Mouse (Mus musculus) left cerebral cortex, adult 18-20 months (tissue): ENCODE results near the gene Pde10a. TPM values are rescaled to one million over a fixed set of nuclear protein-coding genes. Genes with fewer than 3 reads are reported as not detected.

Source experiments
- DNase-seq, 2 experiments: peaks; one replicate each; pipeline ENCODE4 v3.0.0; 2021 to 2022; ENCODE audit warnings: low spot score in 2 of 2, mixed read lengths in 1 of 2
- total RNA-seq, 2 experiments: library from RNA; stranded (reverse); gene quantifications; 2 replicates each; pipeline ENCODE4 v1.2.3; 2021

Pde10a gene
- total RNA-seq, 2 experiments from 2014 or later, result 82.9 to 134 TPM

GRCm38 (mm10) chr17:8871997-8872593, 346.9 kb downstream of the Pde10a start:
- DNase-seq, result no peak

GRCm38 (mm10) chr17:8872611-8873010, 347.4 kb downstream of the Pde10a start:
- DNase-seq, result no peak

GRCm38 (mm10) chr17:8878056-8878455, 352.9 kb downstream of the Pde10a start:
- no peak for DNase-seq

GRCm38 (mm10) chr17:8881711-8882110, 356.5 kb downstream of the Pde10a start:
- no peak for DNase-seq

GRCm38 (mm10) chr17:8884691-8885090, 359.5 kb downstream of the Pde10a start:
- DNase-seq, result no peak

- DNase-seq, result no peak
These were observed 360.7 kb downstream of the Pde10a start for GRCm38 (mm10) chr17:8885830-8886229.

GRCm38 (mm10) chr17:8888105-8888504, 362.9 kb downstream of the Pde10a start:
- DNase-seq, result no peak

GRCm38 (mm10) chr17:8888639-8889038, 363.5 kb downstream of the Pde10a start:
- DNase-seq, result no peak

- no peak for DNase-seq
These were observed 367.2 kb downstream of the Pde10a start for GRCm38 (mm10) chr17:8892193-8892985.

GRCm38 (mm10) chr17:8895991-8896390, 370.8 kb downstream of the Pde10a start:
- no peak for DNase-seq

GRCm38 (mm10) chr17:8897749-8898148, 372.6 kb downstream of the Pde10a start:
- no peak for DNase-seq

GRCm38 (mm10) chr17:8898221-8898620, 373.0 kb downstream of the Pde10a start:
- no peak for DNase-seq

GRCm38 (mm10) chr17:8899212-8899611, 374.0 kb downstream of the Pde10a start:
- no peak for DNase-seq

GRCm38 (mm10) chr17:8903555-8904283, 378.5 kb downstream of the Pde10a start:
- no peak for DNase-seq

GRCm38 (mm10) chr17:8910571-8910970, 385.4 kb downstream of the Pde10a start:
- no peak for DNase-seq

- no peak for DNase-seq
These were observed 387.8 kb downstream of the Pde10a start for GRCm38 (mm10) chr17:8912933-8913332.

- DNase-seq, result no peak
These were observed 390.5 kb downstream of the Pde10a start for GRCm38 (mm10) chr17:8915693-8916092.

GRCm38 (mm10) chr17:8923074-8923473, 397.9 kb downstream of the Pde10a start:
- DNase-seq, result no peak

GRCm38 (mm10) chr17:8923727-8924126, 398.6 kb downstream of the Pde10a start:
- no peak for DNase-seq

GRCm38 (mm10) chr17:8925819-8926383, 400.7 kb downstream of the Pde10a start:
- DNase-seq, result no peak

GRCm38 (mm10) chr17:8928560-8928959, 403.4 kb downstream of the Pde10a start:
- DNase-seq, result no peak

- DNase-seq, result no peak
These were observed 404.5 kb downstream of the Pde10a start for GRCm38 (mm10) chr17:8929636-8930035.
